Mouse (Mus musculus): ENCODE data around the gene Bex6.
"Not testable (repeated sequence)": the region's sequence is repeated elsewhere in the genome, so short reads cannot be mapped to it uniquely, and the experiment has no call there.

Gene Bex6

GRCm38 (mm10) chr16:32171031-32171731 is 8.4 kb upstream of the Bex6 start:
- in situ Hi-C loops (cut with MboI; ENCODE audit: unreplicated experiment in 2 of 2), result no loop called here

- in situ Hi-C loops (cut with MboI; ENCODE audit: unreplicated experiment in 2 of 2), result no loop called here
Observed at GRCm38 (mm10) chr16:32173401-32173800, 6.2 kb upstream of the Bex6 start.

GRCm38 (mm10) chr16:32174340-32175005 is 5.2 kb upstream of the Bex6 start:
- in situ Hi-C loops (cut with MboI; ENCODE audit: unreplicated experiment in 2 of 2), result no loop called here

- in situ Hi-C loops (cut with MboI; ENCODE audit: unreplicated experiment in 2 of 2), result no loop called here
Observed at GRCm38 (mm10) chr16:32175029-32175428, 4.6 kb upstream of the Bex6 start.

- in situ Hi-C loops (cut with MboI; ENCODE audit: unreplicated experiment in 2 of 2), result no loop called here
Observed at GRCm38 (mm10) chr16:32176896-32177686, 2.5 kb upstream of the Bex6 start.

- in situ Hi-C loops (cut with MboI; ENCODE audit: unreplicated experiment in 2 of 2), result no loop called here
Observed at GRCm38 (mm10) chr16:32186056-32186455, 6.4 kb downstream of the Bex6 start.

GRCm38 (mm10) chr16:32189109-32189508 is 9.5 kb downstream of the Bex6 start:
- in situ Hi-C loops (cut with MboI; ENCODE audit: unreplicated experiment in 2 of 2), result no loop called here

- in situ Hi-C loops (cut with MboI; ENCODE audit: unreplicated experiment in 2 of 2), result no loop called here
Observed at GRCm38 (mm10) chr16:32190011-32190441, 10.4 kb downstream of the Bex6 start.

GRCm38 (mm10) chr16:32200256-32201003 is 20.8 kb downstream of the Bex6 start:
- in situ Hi-C loops (cut with MboI; ENCODE audit: unreplicated experiment in 2 of 2), result loop anchor here (5.0 kb wide), 4 partner anchors 38 to 83 kb away; no protein-coding TSS in a partner anchor

GRCm38 (mm10) chr16:32201004-32201325 is 21.3 kb downstream of the Bex6 start:
- in situ Hi-C loops (cut with MboI; ENCODE audit: unreplicated experiment in 2 of 2), result loop anchor here (5.0 kb wide), 4 partner anchors 39 to 84 kb away; no protein-coding TSS in a partner anchor

- in situ Hi-C loops (cut with MboI; ENCODE audit: unreplicated experiment in 2 of 2), result loop anchor here (5.0 kb wide), 4 partner anchors 40 to 85 kb away; no protein-coding TSS in a partner anchor
Observed at GRCm38 (mm10) chr16:32202681-32203080, 23.1 kb downstream of the Bex6 start.

GRCm38 (mm10) chr16:32204902-32205301 is 25.3 kb downstream of the Bex6 start:
- in situ Hi-C loops (cut with MboI; ENCODE audit: unreplicated experiment in 2 of 2), result loop anchor here (5.0 kb wide), 4 partner anchors 43 to 88 kb away; no protein-coding TSS in a partner anchor

GRCm38 (mm10) chr16:32214156-32214555 is 34.5 kb downstream of the Bex6 start:
- in situ Hi-C loops (cut with MboI; ENCODE audit: unreplicated experiment in 2 of 2), result no loop called here

- in situ Hi-C loops (cut with MboI; ENCODE audit: unreplicated experiment in 2 of 2), result no loop called here
Observed at GRCm38 (mm10) chr16:32214804-32215576, 35.4 kb downstream of the Bex6 start.

- in situ Hi-C loops (cut with MboI; ENCODE audit: unreplicated experiment in 2 of 2), result no loop called here
Observed at GRCm38 (mm10) chr16:32221803-32222202, 42.2 kb downstream of the Bex6 start.

GRCm38 (mm10) chr16:32222399-32222798 is 42.8 kb downstream of the Bex6 start:
- in situ Hi-C loops (cut with MboI; ENCODE audit: unreplicated experiment in 2 of 2), result no loop called here

- in situ Hi-C loops (cut with MboI; ENCODE audit: unreplicated experiment in 2 of 2), result not testable (repeated sequence)
Observed at GRCm38 (mm10) chr16:32232050-32232449, 52.4 kb downstream of the Bex6 start.

Measured in v-Abl transformed pro-B cells (cell line).